Mouse (Mus musculus) B cell, adult 62 days (primary cell): ENCODE data around the gene Vps41. TPM values are rescaled to one million over a fixed set of nuclear protein-coding genes. Genes with fewer than 3 reads are reported as not detected.

Experiments used
- total RNA-seq: library from RNA; stranded (reverse); gene quantifications from 4 replicates; pipeline ENCODE4 v1.2.4, GENCODE M21; 2023

Vps41 gene
- 58.6 to 70.5 TPM (median 67.0 TPM) in 4 replicates for total RNA-seq

GRCm38 (mm10) chr13:18717185-18717584 lies at the start of gene Vps41:
TSS of gene Vps41 (plus strand) at chr13:18717286.

Other genes starting within 250 kb of the Vps41 start
- not detected in 4 replicates for gene Amph, start 230.9 kb downstream of the Vps41 start, total RNA-seq